Mouse (Mus musculus) stomach, embryonic 16.5 days (tissue): ENCODE data around the gene H2-Eb2. TPM values are rescaled to one million over a fixed set of nuclear protein-coding genes. Genes with fewer than 3 reads are reported as not detected.

Experiments
- ATAC-seq: fragments of 200-750 bp; cut with Nextera tagmentation; 2 replicates; pipeline ENCODE4 v1.8.0; 2017; ENCODE audit warnings: moderate number of reproducible peaks, moderate TSS enrichment; ENCODE audit not compliant: insufficient read depth, low FRiP score
- H3K27ac ChIP-seq: fragments of 300-500 bp; sonication (generic); 2 replicates; pipeline ENCODE4 v1.5.1; 2014; ENCODE audit warnings: low read length
- H3K27me3 ChIP-seq: fragments of 300-500 bp; sonication (generic); 2 replicates; pipeline ENCODE4 v1.6.1; 2014; ENCODE audit warnings: low read length, control low read depth, mixed read lengths; ENCODE audit not compliant: control insufficient read depth, insufficient read depth
- H3K36me3 ChIP-seq: fragments of 300-500 bp; sonication (generic); 2 replicates; pipeline ENCODE4 v1.6.1; 2014; ENCODE audit warnings: low read length; ENCODE audit not compliant: control insufficient read depth, insufficient read depth
- H3K4me1 ChIP-seq: fragments of 300-500 bp; sonication (generic); 2 replicates; pipeline ENCODE4 v1.6.1; 2014; ENCODE audit warnings: low read length, control low read depth, mixed read lengths; ENCODE audit not compliant: control insufficient read depth, insufficient read depth
- H3K4me2 ChIP-seq: fragments of 300-500 bp; sonication (generic); 2 replicates; pipeline ENCODE4 v1.6.1; 2014; ENCODE audit warnings: low read depth, low read length, mixed read lengths
- H3K4me3 ChIP-seq: fragments of 300-500 bp; sonication (generic); replicated peaks from 2 replicates; pipeline ENCODE4 v1.5.1; 2014; ENCODE audit warnings: mild to moderate bottlenecking, low read length
- H3K9ac ChIP-seq: fragments of 300-500 bp; sonication (generic); 2 replicates; pipeline ENCODE4 v1.6.1; 2014; ENCODE audit warnings: low read length
- H3K9me3 ChIP-seq: fragments of 300-500 bp; sonication (generic); replicated peaks from 2 replicates; pipeline ENCODE4 v1.6.1; 2016; ENCODE audit warnings: low read length, control low read depth; ENCODE audit not compliant: control insufficient read depth
- WGBS: fragments of 180-500 bp; shearing (Covaris S2); extraction: QIAGEN DNeasy Blood & Tissue Kit; methylation state at CpG from one replicate; pipeline ENCODE4 v1.1.7; 2014; 5-methylcytosine and 5-hydroxymethylcytosine counted together
- polyA plus RNA-seq: library from polyadenylated mRNA; unstranded; fragments of >200 nt; fragmentation: Nextera tagmentation; extraction: Ambion mirVana; gene quantifications from 2 replicates; pipeline ENCODE4 v1.2.1, GENCODE M21; 2015

Gene H2-Eb2
- polyA plus RNA-seq, 1 experiment from 2014 or later: not detected

DNA sequence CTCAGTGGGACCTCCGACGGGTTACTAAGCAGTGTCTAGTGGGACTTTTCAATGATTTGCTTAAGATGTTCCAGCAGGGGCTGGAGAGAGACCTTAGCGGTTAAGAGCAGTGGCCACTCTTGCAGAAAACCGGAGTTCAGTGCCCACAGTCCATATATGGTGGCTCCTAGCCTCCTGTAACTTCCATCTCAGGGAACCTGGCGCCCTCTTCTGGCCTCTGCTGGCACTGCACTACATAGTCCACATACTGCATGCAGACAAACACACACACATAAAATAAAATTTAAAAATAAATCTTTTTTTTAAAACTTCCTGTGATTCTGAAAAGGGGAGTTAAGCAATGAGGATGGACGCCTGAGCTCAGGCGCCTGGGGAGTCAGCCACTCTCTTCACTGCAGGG lies 57.7 kb downstream of the H2-Eb2 start:
- no peaks in the 10 kb centered on the region for H3K27me3 ChIP-seq
- no peaks in the 10 kb centered on the region for H3K36me3 ChIP-seq
- H3K27ac ChIP-seq: no peak overlapping the region
- no peak overlapping the region for H3K4me2 ChIP-seq
- H3K9ac ChIP-seq: no peak overlapping the region
- H3K4me3 ChIP-seq: no peak overlapping the region
- WGBS: 74% methylated on average over 7 of the region's 7 CpGs
- no peaks in the 10 kb centered on the region for H3K9me3 ChIP-seq
- H3K4me1 ChIP-seq: no peaks in the 10 kb centered on the region
- no peak for ATAC-seq

DNA sequence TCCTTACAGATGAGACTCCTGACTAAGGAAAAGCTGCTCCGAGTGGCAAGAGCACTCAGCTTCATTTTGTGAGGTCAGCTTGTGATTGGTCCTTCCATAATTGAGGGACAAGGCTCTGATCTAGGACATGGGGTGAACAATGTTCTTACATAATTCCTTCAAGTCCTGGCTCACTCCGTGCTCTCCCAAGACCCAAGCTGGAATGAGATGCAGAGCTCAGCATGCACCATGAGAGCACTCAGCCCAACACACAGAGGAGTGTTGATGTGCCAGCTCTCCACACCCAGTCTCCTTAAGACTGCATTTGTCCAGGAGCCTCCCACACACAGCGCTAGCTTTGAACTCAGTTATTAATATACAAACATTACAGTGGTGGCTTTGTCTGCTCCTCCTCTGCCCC lies 59.2 kb downstream of the H2-Eb2 start:
- Histone ChIP-seq H3K27me3 (no peaks in the 10 kb centered on the region), H3K36me3 (no peaks in the 10 kb centered on the region), H3K9me3 (no peaks in the 10 kb centered on the region), H3K4me2 (no peak overlapping the region), H3K4me3 (no peak overlapping the region), H3K27ac (no peak overlapping the region), H3K4me1 (no peaks in the 10 kb centered on the region), H3K9ac (no peak overlapping the region)
- peak; percentile 47; the same call in 1 of the 2 replicates for ATAC-seq
- WGBS: 68% methylated on average over 3 of the region's 3 CpGs

DNA sequence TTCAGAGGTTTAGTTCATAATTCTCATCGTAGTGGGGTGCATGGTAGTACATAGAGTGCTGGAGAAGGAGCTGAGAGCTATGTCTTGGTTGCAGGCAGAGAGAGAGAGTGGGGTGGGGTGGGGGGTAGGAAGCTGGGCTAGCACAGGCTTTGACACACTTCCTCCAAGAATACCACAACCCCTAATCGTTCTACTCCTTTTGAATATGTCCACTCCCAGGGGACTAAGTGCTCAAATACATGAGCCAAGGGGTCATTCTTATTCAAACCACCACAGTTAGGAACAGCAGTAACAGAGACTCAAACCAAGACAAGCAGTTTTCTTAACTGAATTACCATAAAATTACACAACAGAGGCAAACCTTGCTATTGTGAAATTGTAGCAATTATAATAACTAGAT lies 61.2 kb downstream of the H2-Eb2 start:
- Histone ChIP-seq H3K4me3 (no peak overlapping the region), H3K9me3 (no peaks in the 10 kb centered on the region), H3K9ac (no peak overlapping the region), H3K4me2 (no peak overlapping the region), H3K4me1 (no peaks in the 10 kb centered on the region), H3K36me3 (no peaks in the 10 kb centered on the region), H3K27ac (no peak overlapping the region), H3K27me3 (no peaks in the 10 kb centered on the region)
- no peak for ATAC-seq
- WGBS: 71% methylated on average over 2 of the region's 2 CpGs

DNA sequence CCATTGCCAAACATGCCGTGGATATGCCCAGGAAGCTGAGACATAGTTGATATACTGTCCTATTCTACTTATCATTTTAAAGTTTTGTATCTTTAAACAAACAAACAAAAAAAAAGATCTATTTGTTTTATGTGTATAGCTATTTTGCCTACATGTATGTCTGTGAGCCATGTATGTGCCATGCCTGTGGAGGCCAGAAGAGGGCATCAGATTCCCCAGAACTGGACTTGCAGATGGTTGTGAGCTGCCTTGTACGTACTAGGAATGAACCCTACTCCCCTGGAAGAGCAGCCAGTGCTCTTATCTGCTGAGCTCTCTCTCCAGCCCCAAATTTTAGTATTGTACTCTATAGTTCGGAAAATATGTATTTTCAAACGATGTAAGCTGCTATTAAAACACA lies 63.0 kb downstream of the H2-Eb2 start:
- H3K27ac ChIP-seq: no peak overlapping the region
- no peak overlapping the region for H3K9ac ChIP-seq
- H3K27me3 ChIP-seq: no peaks in the 10 kb centered on the region
- no peaks in the 10 kb centered on the region for H3K4me1 ChIP-seq
- no peaks in the 10 kb centered on the region for H3K9me3 ChIP-seq
- no peak for ATAC-seq
- H3K36me3 ChIP-seq: no peaks in the 10 kb centered on the region
- no peak overlapping the region for H3K4me3 ChIP-seq
- H3K4me2 ChIP-seq: no peak overlapping the region
- WGBS: 40% methylated on average over 4 of the region's 4 CpGs

Other genes with a start within 250 kb of the H2-Eb2 start
- gene H2-Oa, start 233.3 kb upstream of the H2-Eb2 start, polyA plus RNA-seq: 0.61 and 0.64 TPM in 2 replicates
- gene H2-DMa, start 206.1 kb upstream of the H2-Eb2 start, polyA plus RNA-seq: 10.8 and 11.6 TPM in 2 replicates
- gene Brd2, start 203.0 kb upstream of the H2-Eb2 start, polyA plus RNA-seq: 71.9 and 74.7 TPM in 2 replicates
- gene H2-DMb2, start 182.4 kb upstream of the H2-Eb2 start, polyA plus RNA-seq: 0.70 and 0.82 TPM in 2 replicates
- 2.0 and 2.9 TPM in 2 replicates for gene H2-DMb1, start 172.6 kb upstream of the H2-Eb2 start, polyA plus RNA-seq
- gene Tap1, start 138.1 kb upstream of the H2-Eb2 start, polyA plus RNA-seq: 8.7 and 9.1 TPM in 2 replicates
- gene Psmb9, start 137.9 kb upstream of the H2-Eb2 start, polyA plus RNA-seq: 7.3 and 7.7 TPM in 2 replicates
- gene Psmb8, start 127.9 kb upstream of the H2-Eb2 start, polyA plus RNA-seq: 14.7 and 15.4 TPM in 2 replicates
- gene Tap2, start 122.1 kb upstream of the H2-Eb2 start, polyA plus RNA-seq: 7.1 and 8.4 TPM in 2 replicates
- gene H2-Ob, start 86.8 kb upstream of the H2-Eb2 start, polyA plus RNA-seq: 0.37 and 0.39 TPM in 2 replicates
- 18.1 and 19.5 TPM in 2 replicates for gene H2-Ab1, start 68.0 kb upstream of the H2-Eb2 start, polyA plus RNA-seq
- 5.7 and 7.9 TPM in 2 replicates for gene H2-Aa, start 37.8 kb upstream of the H2-Eb2 start, polyA plus RNA-seq
- gene H2-Eb1, start 19.8 kb upstream of the H2-Eb2 start, polyA plus RNA-seq: 4.0 and 5.9 TPM in 2 replicates
- 1.3 and 1.4 TPM in 2 replicates for gene Btnl2, start 29.2 kb downstream of the H2-Eb2 start, polyA plus RNA-seq
- gene Btnl1, start 51.5 kb downstream of the H2-Eb2 start, polyA plus RNA-seq: 3.5 TPM in 2 replicates
- 1.8 TPM in 2 replicates for gene BC051142, start 73.2 kb downstream of the H2-Eb2 start, polyA plus RNA-seq
- gene Btnl4, start 151.7 kb downstream of the H2-Eb2 start, polyA plus RNA-seq: 3.8 and 3.9 TPM in 2 replicates
- gene Btnl6, start 191.7 kb downstream of the H2-Eb2 start, polyA plus RNA-seq: 2.6 and 3.6 TPM in 2 replicates
- gene Notch4, start 238.6 kb downstream of the H2-Eb2 start, polyA plus RNA-seq: 4.7 and 4.9 TPM in 2 replicates